Mouse (Mus musculus) lung, postnatal 14 days (tissue): ENCODE measurements around the gene Gucy2g.
"Not testable (repeated sequence)": the region's sequence is repeated elsewhere in the genome, so short reads cannot be mapped to it uniquely, and the experiment has no call there.

Experiments
- DNase-seq: peaks from one replicate; pipeline ENCODE4 v3.0.0; 2021

Gucy2g gene

DNA sequence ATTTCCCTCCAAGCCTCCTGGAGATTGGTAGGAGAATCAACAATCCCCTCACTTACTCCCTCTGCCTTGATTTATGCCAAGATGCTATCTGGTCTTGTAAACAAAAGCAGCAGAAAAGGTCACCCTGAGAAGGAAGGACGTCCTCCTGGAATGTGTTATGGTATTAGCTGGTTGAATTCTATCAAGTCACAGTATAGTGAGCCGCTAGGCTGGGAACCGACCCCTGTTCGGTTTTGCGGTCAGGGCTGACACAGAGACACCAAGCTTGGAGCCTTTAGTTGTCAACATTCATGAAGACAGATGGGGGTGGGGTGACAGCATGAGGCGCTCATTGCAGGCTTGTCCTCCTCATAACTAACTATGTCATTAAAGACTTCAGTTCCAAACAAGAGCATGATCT lies 81.2 kb downstream of the Gucy2g start:
- DNase-seq: no peak

DNA sequence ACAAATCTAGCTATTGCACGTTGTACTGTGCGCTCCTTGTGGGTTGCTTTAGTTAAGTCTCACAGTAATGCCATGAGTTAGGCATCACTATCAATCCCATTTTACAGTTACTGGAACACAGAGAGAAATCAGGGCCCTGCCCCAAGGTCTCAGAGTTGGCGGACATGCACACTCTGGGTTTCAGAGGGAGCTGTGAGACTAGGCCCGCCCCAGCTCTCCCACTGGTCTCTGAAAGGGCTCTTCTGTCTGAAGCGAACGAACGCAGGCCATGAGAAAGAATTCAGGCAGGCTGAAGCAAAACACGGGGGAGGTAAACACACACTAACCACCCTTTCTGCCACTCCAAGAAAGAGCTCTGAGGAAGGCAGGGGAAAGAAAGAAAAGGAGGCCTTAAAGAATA lies 82.4 kb downstream of the Gucy2g start:
- no peak for DNase-seq

GRCm38 (mm10) chr19:55157029-55157428 lies 84.0 kb downstream of the Gucy2g start:
- no peak for DNase-seq

- no peak for DNase-seq
Observed at GRCm38 (mm10) chr19:55152983-55153382, 88.1 kb downstream of the Gucy2g start.

GRCm38 (mm10) chr19:55152274-55152673 lies 88.8 kb downstream of the Gucy2g start:
- not testable (repeated sequence) for DNase-seq

- no peak for DNase-seq
Observed at GRCm38 (mm10) chr19:55149646-55150045, 91.4 kb downstream of the Gucy2g start.

DNA sequence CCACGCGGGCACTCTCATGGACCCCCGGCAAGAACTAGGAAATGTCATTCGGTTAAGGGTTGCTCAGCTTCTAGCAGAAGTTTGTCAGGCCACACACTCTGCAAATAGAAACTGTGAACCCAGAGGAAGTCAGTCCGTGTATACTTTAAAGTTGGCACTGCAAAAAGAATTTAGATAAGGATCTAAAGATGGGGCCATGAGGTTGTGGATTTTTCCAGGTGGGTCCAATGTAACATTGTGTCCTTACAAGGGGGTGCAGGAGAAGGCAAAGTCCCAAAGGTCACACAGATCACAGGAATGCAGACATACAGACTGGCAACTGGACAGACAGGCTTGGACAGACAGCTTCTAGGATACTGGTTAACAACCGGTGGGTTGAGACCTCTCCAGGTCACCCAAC lies 92.9 kb downstream of the Gucy2g start:
- DNase-seq: no peak
